Mouse (Mus musculus) embryonic facial prominence, embryonic 14.5 days (tissue): ENCODE measurements at regions not wholly inside any gene's neighbourhood (a gene's known extent, or its start where the extent isn't known, plus 50 kb on each side); places are given as distances from the start of the nearest gene placed in this dataset.

Source experiments
- ATAC-seq: fragments of 200-750 bp; cut with Nextera tagmentation; 2 replicates; pipeline ENCODE4 v1.8.0; 2017; ENCODE audit warnings: low read depth, moderate number of reproducible peaks, moderate TSS enrichment
- DNase-seq: peaks from one replicate; pipeline ENCODE4 v3.0.0-alpha.2; 2015; ENCODE audit warnings: low spot score
- H3K27ac ChIP-seq: fragments of 300-500 bp; sonication (generic); replicated peaks from 2 replicates; pipeline ENCODE4 v1.5.1; 2014; ENCODE audit warnings: low read depth, mild to moderate bottlenecking, low read length, moderate library complexity
- H3K27me3 ChIP-seq: fragments of 300-500 bp; sonication (generic); replicated peaks from 2 replicates; pipeline ENCODE4 v1.6.1; 2014; ENCODE audit warnings: low read length; ENCODE audit not compliant: control insufficient read depth, insufficient read depth
- H3K36me3 ChIP-seq: fragments of 300-500 bp; sonication (generic); 2 replicates; pipeline ENCODE4 v1.6.1; 2014; ENCODE audit warnings: low read length, mixed read lengths; ENCODE audit not compliant: control insufficient read depth, insufficient read depth
- H3K4me1 ChIP-seq: fragments of 300-500 bp; sonication (generic); 2 replicates; pipeline ENCODE4 v1.6.1; 2014; ENCODE audit warnings: antibody characterized with exemption, low read length; ENCODE audit not compliant: control insufficient read depth, insufficient read depth
- H3K4me2 ChIP-seq: fragments of 300-500 bp; sonication (generic); 2 replicates; pipeline ENCODE4 v1.6.1; 2014; ENCODE audit warnings: low read depth, mild to moderate bottlenecking, low read length, moderate library complexity, mixed read lengths
- H3K4me3 ChIP-seq: fragments of 300-500 bp; sonication (generic); 2 replicates; pipeline ENCODE4 v1.5.1; 2014; ENCODE audit warnings: low read depth, mild to moderate bottlenecking, low read length
- H3K9ac ChIP-seq: fragments of 300-500 bp; sonication (generic); 2 replicates; pipeline ENCODE4 v1.6.1; 2014; ENCODE audit warnings: low read depth, mild to moderate bottlenecking, low read length, moderate library complexity, mixed read lengths
- H3K9me3 ChIP-seq: fragments of 300-500 bp; sonication (generic); 2 replicates; pipeline ENCODE4 v1.6.1; 2016; ENCODE audit warnings: low read length; ENCODE audit not compliant: control insufficient read depth
- WGBS: fragments of 180-500 bp; shearing (Covaris S2); extraction: QIAGEN DNeasy Blood & Tissue Kit; methylation state at CpG from one replicate; pipeline ENCODE4 v1.1.7; 2014; 5-methylcytosine and 5-hydroxymethylcytosine counted together

DNA sequence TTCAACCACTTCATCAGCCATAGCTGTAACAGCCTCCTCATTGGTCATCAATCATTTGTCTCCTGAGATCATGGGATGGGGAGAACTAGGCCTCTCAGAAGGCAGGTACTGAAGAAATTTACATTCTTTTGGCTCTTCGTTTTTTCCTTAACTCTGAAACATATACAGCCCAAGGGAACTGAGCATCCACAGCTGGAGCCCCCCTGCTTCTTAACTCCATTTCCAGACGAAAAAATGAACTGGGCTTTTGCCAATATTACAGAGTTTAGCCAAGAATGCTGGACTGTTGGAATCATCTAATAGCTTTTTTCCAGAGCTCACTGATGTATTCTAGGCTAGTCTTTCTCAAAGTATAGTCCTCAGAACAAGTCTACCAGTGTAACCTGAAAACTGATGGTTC, 57.3 kb upstream of the Tmem164 start:
- peak; percentile 90 for DNase-seq
- no peak overlapping the region for H3K4me2 ChIP-seq
- H3K4me3 ChIP-seq: no peak overlapping the region
- peak; percentile 76 for ATAC-seq
- H3K27me3 ChIP-seq: no peaks in the 10 kb centered on the region; the same call in 1 of the 2 replicates
- H3K9me3 ChIP-seq: no peaks in the 10 kb centered on the region
- no peaks in the 10 kb centered on the region for H3K4me1 ChIP-seq
- H3K36me3 ChIP-seq: no peaks in the 10 kb centered on the region
- H3K9ac ChIP-seq: no peak overlapping the region
- H3K27ac ChIP-seq: peak overlapping the region; percentile 58
- WGBS: 21% methylated on average over 2 of the region's 2 CpGs
